Mouse (Mus musculus): Measurements from ENCODE around the gene Azgp1.
"Not testable (repeated sequence)": the region's sequence is repeated elsewhere in the genome, so short reads cannot be mapped to it uniquely, and the experiment has no call there.

The Azgp1 gene

DNA sequence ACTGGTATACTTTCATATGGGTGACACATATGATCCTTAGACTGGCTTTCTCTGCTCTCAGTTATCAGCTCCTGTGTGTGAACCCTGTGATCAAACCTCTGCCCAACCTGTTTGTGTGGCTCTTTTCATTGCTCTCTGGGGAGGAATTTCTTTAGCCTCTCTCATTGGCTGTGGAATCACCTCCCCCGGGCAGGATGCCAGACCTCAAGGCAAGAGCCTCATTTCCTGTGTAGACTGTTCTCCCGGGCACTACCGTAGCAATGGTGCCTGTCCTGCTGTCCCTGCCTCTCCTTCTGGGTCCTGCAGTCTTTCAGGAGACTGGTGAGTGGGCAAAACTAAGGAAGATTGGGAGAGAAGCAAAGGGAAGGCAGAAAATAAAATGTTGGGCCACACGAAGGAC, at the start of gene Azgp1:
Azgp1 (plus strand) TSS at position 221 of the 400 bp plus-strand sequence.
- no peak for DNase-seq

- not testable (repeated sequence) for DNase-seq
Measured at GRCm38 (mm10) chr5:137933934-137934333, 47.4 kb upstream of the Azgp1 start.

GRCm38 (mm10) chr5:137936486-137936885, 44.8 kb upstream of the Azgp1 start:
- no peak for DNase-seq

DNA sequence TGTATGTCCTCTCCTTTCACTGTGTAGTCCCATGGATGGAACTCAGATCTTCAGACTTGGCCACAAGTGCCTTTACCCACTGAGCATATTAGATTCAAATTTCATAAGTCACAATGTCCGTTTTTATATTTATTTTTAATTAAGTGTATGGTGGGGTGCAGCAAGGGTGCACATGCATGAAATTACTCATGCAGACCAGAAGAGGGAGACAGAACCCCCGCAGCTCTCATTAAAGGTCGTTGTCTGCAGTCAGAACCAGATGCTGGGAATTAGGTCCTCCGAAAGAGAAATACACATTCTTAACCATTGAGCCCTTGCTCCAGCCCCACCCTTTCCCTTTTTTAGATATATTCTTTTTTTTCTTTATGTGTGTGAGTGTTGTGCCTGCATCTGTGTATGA, 44.1 kb upstream of the Azgp1 start:
- no peak for DNase-seq

GRCm38 (mm10) chr5:137940948-137941347, 40.4 kb upstream of the Azgp1 start:
- DNase-seq = no peak

DNA sequence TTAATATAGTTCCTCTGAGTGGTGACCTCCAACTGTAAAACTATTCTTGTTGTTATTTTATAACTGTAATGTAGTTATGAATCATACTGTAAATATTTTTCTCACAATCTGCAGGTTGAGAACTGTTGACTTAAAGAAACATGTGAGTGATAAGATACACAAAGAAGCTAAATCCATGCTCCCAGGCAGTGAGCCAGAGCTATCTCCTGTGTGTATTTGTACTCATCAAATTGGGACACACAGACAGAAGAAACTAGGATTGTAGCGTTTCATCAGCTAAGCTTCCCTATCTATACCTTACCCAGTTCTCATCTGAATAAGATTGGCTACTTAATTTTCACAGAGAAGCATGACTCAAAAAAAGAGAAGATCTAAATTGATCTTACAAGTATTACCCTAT, 38.2 kb upstream of the Azgp1 start:
- DNase-seq = no peak

DNA sequence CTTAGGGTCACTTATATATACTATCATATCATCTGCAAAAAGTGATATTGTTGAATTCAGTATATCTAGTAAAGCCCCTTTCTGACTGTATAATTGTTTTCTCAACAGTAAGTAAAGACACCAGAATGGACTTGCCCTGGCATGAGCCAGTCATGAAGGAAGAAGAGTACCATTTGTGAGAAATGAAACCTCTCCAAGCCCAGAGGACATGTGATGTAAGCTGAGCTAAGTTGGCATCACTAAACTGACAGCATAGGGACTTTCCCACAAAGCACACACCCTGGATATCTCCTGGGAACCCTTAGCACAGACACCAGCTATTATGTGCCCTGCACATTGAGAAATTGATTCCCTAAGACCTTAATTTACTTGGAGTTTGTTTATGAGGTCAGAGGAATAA, 34.0 kb upstream of the Azgp1 start:
- no peak for DNase-seq

GRCm38 (mm10) chr5:137951218-137951617, 30.1 kb upstream of the Azgp1 start:
- peak; percentile 7 for DNase-seq

DNA sequence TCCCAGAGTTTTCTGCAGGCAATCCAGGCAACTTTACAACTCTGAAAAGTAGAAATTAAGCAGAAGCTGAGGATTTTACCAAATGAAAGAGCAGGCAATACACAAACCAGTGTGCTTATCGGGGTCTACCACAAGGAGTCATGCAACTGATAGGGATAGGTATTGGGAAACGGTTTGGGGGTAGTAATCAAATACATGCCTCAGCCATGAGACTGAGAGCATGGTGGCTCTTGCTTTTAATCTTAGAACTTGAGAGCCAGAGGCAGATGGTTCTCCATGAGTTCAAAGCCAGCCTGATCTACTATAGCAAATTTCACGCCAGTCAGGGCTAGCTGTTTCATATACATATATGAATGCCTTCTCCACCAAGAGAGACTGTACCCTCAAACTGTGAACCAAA, 24.9 kb upstream of the Azgp1 start:
- no peak for DNase-seq

DNA sequence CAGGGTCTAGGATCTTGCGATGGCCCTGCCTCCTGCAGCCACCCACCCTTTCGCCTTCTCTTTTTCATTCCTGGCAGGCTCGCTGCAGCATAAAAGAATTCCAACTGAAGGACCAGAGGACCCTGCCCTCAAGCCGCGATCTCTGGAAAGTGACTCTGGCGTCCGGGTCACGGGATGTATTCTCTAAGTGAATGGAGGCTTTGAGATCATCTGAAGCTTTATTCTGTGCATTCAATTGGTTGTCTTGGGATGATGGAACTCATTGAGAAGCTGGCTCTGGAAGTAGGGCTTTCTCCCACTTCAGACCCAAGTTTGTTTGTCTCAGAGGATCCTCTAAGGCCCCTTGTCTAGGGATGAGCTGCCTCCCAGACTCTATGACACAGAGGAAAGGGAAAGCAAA, 18.4 kb upstream of the Azgp1 start, which contains the start of gene Gjc3:
Gjc3 (minus strand) TSS at position 154 of the 400 bp plus-strand sequence.
- DNase-seq = peak; percentile 15

GRCm38 (mm10) chr5:137966492-137966891, 14.8 kb upstream of the Azgp1 start:
- peak; percentile 14 for DNase-seq

GRCm38 (mm10) chr5:137973161-137973560, 8.2 kb upstream of the Azgp1 start:
- DNase-seq = no peak

GRCm38 (mm10) chr5:137973738-137974137, 7.6 kb upstream of the Azgp1 start:
- no peak for DNase-seq

DNA sequence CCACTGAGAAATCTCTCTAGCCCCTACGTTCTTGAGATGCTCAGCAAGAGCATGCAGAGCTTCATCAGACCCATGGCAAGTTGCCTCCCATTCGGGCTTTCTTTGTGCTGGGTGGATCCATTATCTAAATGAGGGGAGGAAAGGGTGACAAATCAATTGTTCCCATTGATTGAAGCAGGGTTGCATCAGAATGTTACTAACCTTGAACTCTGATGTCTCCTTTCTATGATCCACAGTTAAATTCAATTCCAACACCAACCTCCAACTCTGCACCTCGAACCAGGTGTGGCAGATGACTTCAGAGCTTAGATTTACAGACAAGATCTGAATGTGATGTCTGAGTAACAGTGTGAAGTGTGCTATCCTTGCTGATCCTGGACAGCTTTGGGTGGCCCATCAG, 6.6 kb upstream of the Azgp1 start:
- DNase-seq = no peak

- no peak for DNase-seq
Measured at GRCm38 (mm10) chr5:137975434-137975833, 5.9 kb upstream of the Azgp1 start.

DNA sequence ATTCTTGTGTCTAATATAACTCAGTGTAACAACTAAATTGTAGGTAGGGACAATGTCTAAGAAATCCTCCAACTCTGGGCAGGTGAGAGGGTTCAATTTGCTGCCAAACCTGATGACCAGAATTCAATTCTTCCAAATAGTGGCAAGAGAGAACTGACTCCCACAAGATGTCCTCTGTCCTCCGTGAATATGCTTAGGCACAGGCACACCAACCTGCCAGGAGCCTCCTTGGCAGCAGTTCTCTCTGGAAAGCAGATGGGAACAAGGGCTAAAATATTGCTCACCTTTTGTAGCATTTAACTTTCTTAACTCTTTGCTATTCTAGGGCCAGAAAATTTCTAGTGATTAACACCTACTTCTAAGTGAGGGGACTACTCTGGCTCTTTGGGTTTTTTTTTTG, 4.0 kb upstream of the Azgp1 start:
- no peak for DNase-seq

- DNase-seq = no peak
Measured at GRCm38 (mm10) chr5:137979081-137979480, 2.2 kb upstream of the Azgp1 start.

DNA sequence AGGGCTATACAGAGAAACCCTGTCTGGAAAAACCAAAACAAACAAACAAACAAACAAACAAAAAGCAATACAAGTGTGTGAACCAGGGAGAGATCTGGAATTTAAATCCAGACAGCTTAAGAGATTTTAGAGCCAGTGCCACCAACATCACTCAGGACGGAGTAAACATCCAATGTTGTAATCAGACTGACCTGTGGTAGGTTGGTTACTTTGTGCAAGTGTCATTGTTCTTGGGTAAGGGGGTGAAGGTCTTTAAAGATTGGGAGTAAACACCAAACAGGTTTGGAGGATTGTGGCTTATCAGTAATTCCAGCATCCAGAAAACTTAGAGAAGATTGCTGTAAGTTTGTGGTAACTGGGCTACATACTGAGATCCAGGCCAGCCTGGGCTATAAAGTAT, 5.0 kb downstream of the Azgp1 start:
- no peak for DNase-seq

- no peak for DNase-seq
Measured at GRCm38 (mm10) chr5:138009437-138009836, 28.1 kb downstream of the Azgp1 start.

DNA sequence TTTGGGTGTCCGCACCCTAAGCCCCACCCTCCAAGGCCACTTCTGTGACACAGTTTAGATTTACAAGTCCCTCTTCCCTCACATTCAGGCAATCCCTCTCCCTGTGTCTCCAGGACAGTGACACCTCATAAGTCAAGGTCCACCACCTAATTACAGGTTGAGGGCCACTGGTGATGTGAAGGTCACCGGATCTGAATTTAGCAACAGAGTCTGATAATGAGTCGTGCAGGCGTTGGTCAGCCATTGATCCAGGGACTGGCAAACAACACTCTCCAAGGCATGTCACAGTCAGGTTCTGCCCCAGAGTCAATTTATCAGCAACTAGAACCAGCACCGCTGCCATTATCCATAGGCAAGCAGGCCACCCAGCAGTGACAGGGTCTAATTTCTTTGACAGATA, 31.1 kb downstream of the Azgp1 start:
- no peak for DNase-seq

- no peak for DNase-seq
Measured at GRCm38 (mm10) chr5:138016530-138016929, 35.2 kb downstream of the Azgp1 start.

GRCm38 (mm10) chr5:138016997-138017396, 35.7 kb downstream of the Azgp1 start:
- no peak for DNase-seq

DNA sequence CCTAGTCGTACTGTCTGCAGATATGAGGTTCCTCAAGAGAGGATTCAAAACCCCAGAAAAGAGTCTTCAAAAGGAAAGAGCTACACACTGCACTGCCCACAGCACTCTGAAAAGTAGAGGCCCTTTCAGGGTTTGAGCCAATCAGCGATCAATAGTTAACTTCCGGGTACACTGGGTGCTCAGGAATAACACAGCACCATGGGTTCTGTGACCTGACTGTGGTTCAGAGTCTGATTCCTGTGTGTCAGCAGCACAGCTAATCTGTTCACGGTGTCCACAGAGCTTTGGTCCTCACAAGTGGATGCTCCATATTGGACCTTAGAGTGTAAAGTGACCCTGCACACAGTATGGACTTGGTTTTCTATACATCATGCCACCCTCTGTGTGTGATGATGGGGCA, 38.3 kb downstream of the Azgp1 start:
- not testable (repeated sequence) for DNase-seq

- not testable (repeated sequence) for DNase-seq
Measured at GRCm38 (mm10) chr5:138020961-138021479, 39.7 kb downstream of the Azgp1 start, which contains the start of the genes Smok3a and Smok3b. TSS of gene Smok3a (plus strand) at chr5:138021261. TSS of gene Smok3b (plus strand) at chr5:138021429.
